Mouse (Mus musculus): ENCODE measurements around the gene Cracr2b. TPM values are rescaled to one million over a fixed set of nuclear protein-coding genes. Genes with fewer than 3 reads are reported as not detected.
"Not testable (repeated sequence)": the region's sequence is repeated elsewhere in the genome, so short reads cannot be mapped to it uniquely, and the experiment has no call there.

Cracr2b gene
- polyA plus RNA-seq, 1 experiment from 2014 or later: 3.9 TPM

GRCm38 (mm10) chr7:141442199-141442598, 18.7 kb upstream of the Cracr2b start:
- Histone ChIP-seq H3K27me3 (no peaks in the 10 kb centered on the region), H3K4me3 (replicated peaks) (peak overlapping the region; percentile 68), H3K9ac (peak overlapping the region; percentile 75), H3K27ac (replicated peaks) (peak overlapping the region; percentile 82; the same call in 1 of the 2 replicates), H3K9me3 (replicated peaks) (no peaks in the 10 kb centered on the region), H3K4me1 (replicated peaks) (peaks cover 74% of the 10 kb centered on the region), H3K36me3 (replicated peaks) (peaks cover 47% of the 10 kb centered on the region), H3K4me2 (peak overlapping the region; percentile 94)
- ATAC-seq (ENCODE audit: insufficient read depth): no peak
- WGBS (ENCODE audit: insufficient replicate concordance): 86% methylated on average over 13 of the region's 13 CpGs

- H3K4me1 ChIP-seq (replicated peaks): peaks cover 68% of the 10 kb centered on the region
- peak overlapping the region; percentile 75 for H3K9ac ChIP-seq
- no peaks in the 10 kb centered on the region for H3K9me3 ChIP-seq (replicated peaks)
- H3K4me3 ChIP-seq (replicated peaks): peak overlapping the region; percentile 68
- peak overlapping the region; percentile 94 for H3K4me2 ChIP-seq
- no peak; the same call in none of the 2 replicates for ATAC-seq (ENCODE audit: insufficient read depth)
- 20% methylated on average over 12 of the region's 12 CpGs for WGBS (ENCODE audit: insufficient replicate concordance)
- peaks cover 42% of the 10 kb centered on the region for H3K36me3 ChIP-seq (replicated peaks)
- peak overlapping the region; percentile 82 for H3K27ac ChIP-seq (replicated peaks)
- no peaks in the 10 kb centered on the region for H3K27me3 ChIP-seq
These were observed 17.6 kb upstream of the Cracr2b start for GRCm38 (mm10) chr7:141443081-141443821.

- Histone ChIP-seq H3K4me1 (replicated peaks) (peaks cover 70% of the 10 kb centered on the region), H3K27me3 (no peaks in the 10 kb centered on the region), H3K4me3 (replicated peaks) (peak within 1 kb of the TSS; percentile 68), H3K36me3 (replicated peaks) (peaks cover 41% of the 10 kb centered on the region), H3K9ac (peak within 1 kb of the TSS; percentile 75), H3K4me2 (peak within 1 kb of the TSS; percentile 94), H3K9me3 (replicated peaks) (no peaks in the 10 kb centered on the region), H3K27ac (replicated peaks) (peak within 1 kb of the TSS; percentile 82)
- peak; percentile 60 for ATAC-seq (ENCODE audit: insufficient read depth)
- under 1% methylated on average over 25 of the region's 25 CpGs for WGBS (ENCODE audit: insufficient replicate concordance)
These were observed 17.1 kb upstream of the Cracr2b start, which contains the start of gene Pidd1 for GRCm38 (mm10) chr7:141443828-141444237. Gene Pidd1 (minus strand): TSS chr7:141444025.

GRCm38 (mm10) chr7:141446374-141446773, 14.5 kb upstream of the Cracr2b start:
- Histone ChIP-seq H3K4me2 (peak overlapping the region; percentile 80), H3K4me1 (replicated peaks) (peaks cover 83% of the 10 kb centered on the region)

GRCm38 (mm10) chr7:141447110-141447991, 13.5 kb upstream of the Cracr2b start, which contains the start of gene Rplp2:
Gene Rplp2 (plus strand): TSS chr7:141447370.
- Histone ChIP-seq H3K9me3 (replicated peaks) (no peaks in the 10 kb centered on the region), H3K27ac (replicated peaks) (peak within 1 kb of the TSS; percentile 85), H3K27me3 (no peaks in the 10 kb centered on the region), H3K4me2 (peak within 1 kb of the TSS; percentile 80), H3K4me1 (replicated peaks) (peaks cover 82% of the 10 kb centered on the region), H3K9ac (peak within 1 kb of the TSS; percentile 80), H3K36me3 (replicated peaks) (peaks cover 42% of the 10 kb centered on the region), H3K4me3 (replicated peaks) (peak within 1 kb of the TSS; percentile 77)
- peak; percentile 86 for ATAC-seq (ENCODE audit: insufficient read depth)
- WGBS (ENCODE audit: insufficient replicate concordance): under 1% methylated on average over 63 of the region's 63 CpGs

More at GRCm38 (mm10) chr7:141446374-141446773, 14.5 kb upstream of the Cracr2b start:
- not testable (repeated sequence) for H3K9me3 ChIP-seq (replicated peaks); ATAC-seq (ENCODE audit: insufficient read depth); H3K27me3 ChIP-seq; H3K27ac ChIP-seq (replicated peaks)
- peaks cover 41% of the 10 kb centered on the region for H3K36me3 ChIP-seq (replicated peaks)
- H3K4me3 ChIP-seq (replicated peaks): peak overlapping the region; percentile 77
- 70% methylated on average over 3 of the region's 3 CpGs for WGBS (ENCODE audit: insufficient replicate concordance)
- H3K9ac ChIP-seq: 0 out of 2 replicates have a peak overlapping the region, but pooled peaks have one; percentile 80

GRCm38 (mm10) chr7:141451928-141452327, 9.0 kb upstream of the Cracr2b start:
- H3K27ac ChIP-seq (replicated peaks): 0 out of 2 replicates have a peak overlapping the region, but pooled peaks have one; percentile 29
- H3K9me3 ChIP-seq (replicated peaks): no peaks in the 10 kb centered on the region
- H3K4me2 ChIP-seq: no peak overlapping the region
- H3K4me1 ChIP-seq (replicated peaks): peaks cover 78% of the 10 kb centered on the region
- H3K9ac ChIP-seq: no peak overlapping the region
- H3K36me3 ChIP-seq (replicated peaks): peaks cover 41% of the 10 kb centered on the region
- ATAC-seq (ENCODE audit: insufficient read depth): no peak
- no peaks in the 10 kb centered on the region for H3K27me3 ChIP-seq
- no peak overlapping the region for H3K4me3 ChIP-seq (replicated peaks)

- Histone ChIP-seq H3K27ac (replicated peaks) (0 out of 2 replicates have a peak overlapping the region, but pooled peaks have one; percentile 38), H3K4me2 (no peak overlapping the region), H3K27me3 (no peaks in the 10 kb centered on the region), H3K9ac (no peak overlapping the region), H3K4me3 (replicated peaks) (no peak overlapping the region), H3K4me1 (replicated peaks) (peaks cover 74% of the 10 kb centered on the region), H3K9me3 (replicated peaks) (no peaks in the 10 kb centered on the region), H3K36me3 (replicated peaks) (peaks cover 38% of the 10 kb centered on the region)
- ATAC-seq (ENCODE audit: insufficient read depth): no peak
- WGBS (ENCODE audit: insufficient replicate concordance): 65% methylated on average over 2 of the region's 2 CpGs
These were observed 7.3 kb upstream of the Cracr2b start for GRCm38 (mm10) chr7:141453636-141454035.

GRCm38 (mm10) chr7:141454967-141455551, 5.8 kb upstream of the Cracr2b start, which contains the start of gene Pnpla2:
Gene Pnpla2 (plus strand): TSS chr7:141455198.
- under 1% methylated on average over 45 of the region's 45 CpGs for WGBS (ENCODE audit: insufficient replicate concordance)
- peak within 1 kb of the TSS; percentile 89 for H3K27ac ChIP-seq (replicated peaks)
- H3K9ac ChIP-seq: peak within 1 kb of the TSS; percentile 71
- H3K36me3 ChIP-seq (replicated peaks): peaks cover 35% of the 10 kb centered on the region
- peak; percentile 88 for ATAC-seq (ENCODE audit: insufficient read depth)
- peaks cover 63% of the 10 kb centered on the region for H3K4me1 ChIP-seq (replicated peaks)
- H3K9me3 ChIP-seq (replicated peaks): no peaks in the 10 kb centered on the region
- peak within 1 kb of the TSS; percentile 99 for H3K4me2 ChIP-seq
- H3K4me3 ChIP-seq (replicated peaks): peak within 1 kb of the TSS; percentile 78
- peaks cover 14% of the 10 kb centered on the region for H3K27me3 ChIP-seq

- peak; percentile 17 for ATAC-seq (ENCODE audit: insufficient read depth)
- peaks cover 56% of the 10 kb centered on the region for H3K4me1 ChIP-seq (replicated peaks)
- peaks cover 28% of the 10 kb centered on the region for H3K36me3 ChIP-seq (replicated peaks)
- H3K27ac ChIP-seq (replicated peaks): peak overlapping the region; percentile 89
- H3K9ac ChIP-seq: peak overlapping the region; percentile 71
- no peaks in the 10 kb centered on the region for H3K9me3 ChIP-seq (replicated peaks)
- H3K4me2 ChIP-seq: peak overlapping the region; percentile 99
- peak overlapping the region; percentile 78 for H3K4me3 ChIP-seq (replicated peaks)
- WGBS (ENCODE audit: insufficient replicate concordance): 2% methylated on average over 23 of the region's 23 CpGs
- peaks cover 21% of the 10 kb centered on the region for H3K27me3 ChIP-seq
These were observed 5.1 kb upstream of the Cracr2b start for GRCm38 (mm10) chr7:141455610-141456314.

GRCm38 (mm10) chr7:141456739-141457138, 4.2 kb upstream of the Cracr2b start:
- Histone ChIP-seq H3K36me3 (replicated peaks) (peaks cover 18% of the 10 kb centered on the region), H3K4me3 (replicated peaks) (peak overlapping the region; percentile 78; the same call in 1 of the 2 replicates), H3K27me3 (peaks cover 31% of the 10 kb centered on the region), H3K27ac (replicated peaks) (no peak overlapping the region), H3K9ac (no peak overlapping the region), H3K4me2 (peak overlapping the region; percentile 99), H3K4me1 (replicated peaks) (peaks cover 55% of the 10 kb centered on the region), H3K9me3 (replicated peaks) (no peaks in the 10 kb centered on the region)
- WGBS (ENCODE audit: insufficient replicate concordance): 75% methylated on average over 6 of the region's 6 CpGs
- ATAC-seq (ENCODE audit: insufficient read depth): no peak
